ENCODE assay signal across 8 mouse cellular contexts in genomic region chr5:149185806-149186205, GRCm38 (mm10). TPM values are rescaled to one million over a fixed set of nuclear protein-coding genes. Genes with fewer than 3 reads are reported as not detected.
DNase-seq lines count a peak whose midpoint lies in the region; ATAC-seq and TF ChIP-seq lines count a peak whose summit lies in the region.

No protein-coding gene starts in this region.

- H3K27ac ChIP-seq in kidney, postnatal 0 days: peak overlapping the region; percentile 8; the same call in 1 of the 2 replicates
- H3K27ac ChIP-seq in embryonic facial prominence, embryonic 14.5 days (replicated peaks; ENCODE audit: low read depth, low read length): no peak overlapping the region
- no peak overlapping the region for H3K27ac ChIP-seq in intestine, embryonic 15.5 days
- H3K27ac ChIP-seq in midbrain, postnatal 0 days (ENCODE audit: low read depth, low read length): no peak overlapping the region

- no peaks in the 10 kb centered on the region for H3K9me3 ChIP-seq in kidney, postnatal 0 days (replicated peaks; ENCODE audit: low read length)
- H3K9me3 ChIP-seq in embryonic facial prominence, embryonic 14.5 days (ENCODE audit: control insufficient read depth, low read length): no peaks in the 10 kb centered on the region
- H3K9me3 ChIP-seq in intestine, embryonic 15.5 days: no peaks in the 10 kb centered on the region
- no peaks in the 10 kb centered on the region for H3K9me3 ChIP-seq in midbrain, postnatal 0 days (ENCODE audit: low read length)

- 55% methylated on average over 3 of the region's 3 CpGs for WGBS in kidney, postnatal 0 days
- 64% methylated on average over 3 of the region's 3 CpGs for WGBS in embryonic facial prominence, embryonic 14.5 days
- 69% methylated on average over 3 of the region's 3 CpGs for WGBS in intestine, embryonic 15.5 days
- WGBS in midbrain, postnatal 0 days: 66% methylated on average over 3 of the region's 3 CpGs

- TF ChIP-seq CTCF in kidney, postnatal 0 days (IDR thresholded peaks at IDR 0.05; ENCODE audit: low read depth): no peak
- no peak for TF ChIP-seq CTCF in midbrain, postnatal 0 days (IDR thresholded peaks at IDR 0.05)

- peaks cover 12% of the 10 kb centered on the region for H3K4me1 ChIP-seq in kidney, postnatal 0 days (replicated peaks; ENCODE audit: insufficient read depth, low read length)
- H3K4me1 ChIP-seq in embryonic facial prominence, embryonic 14.5 days (ENCODE audit: control insufficient read depth, insufficient read depth, low read length): peaks cover 14% of the 10 kb centered on the region
- peaks cover 3% of the 10 kb centered on the region; the same call in 1 of the 2 replicates for H3K4me1 ChIP-seq in intestine, embryonic 15.5 days (replicated peaks)
- peaks cover 8% of the 10 kb centered on the region for H3K4me1 ChIP-seq in midbrain, postnatal 0 days (ENCODE audit: insufficient read depth, low read length)

- no peaks in the 10 kb centered on the region for H3K27me3 ChIP-seq in kidney, postnatal 0 days (ENCODE audit: insufficient read depth, low read length)
- H3K27me3 ChIP-seq in embryonic facial prominence, embryonic 14.5 days (replicated peaks; ENCODE audit: control insufficient read depth, insufficient read depth, low read length): no peaks in the 10 kb centered on the region
- H3K27me3 ChIP-seq in intestine, embryonic 15.5 days (replicated peaks): no peaks in the 10 kb centered on the region
- no peaks in the 10 kb centered on the region for H3K27me3 ChIP-seq in midbrain, postnatal 0 days (ENCODE audit: insufficient read depth, low read length)

- peak overlapping the region; percentile 72 for H3K4me2 ChIP-seq in kidney, postnatal 0 days (ENCODE audit: low read length)
- peak overlapping the region; percentile 77 for H3K4me2 ChIP-seq in embryonic facial prominence, embryonic 14.5 days (ENCODE audit: low read depth, low read length)
- H3K4me2 ChIP-seq in intestine, embryonic 15.5 days (replicated peaks): peak overlapping the region; percentile 69
- H3K4me2 ChIP-seq in midbrain, postnatal 0 days (ENCODE audit: low read depth, low read length, poor library complexity, severe bottlenecking): peak overlapping the region; percentile 62

- H3K9ac ChIP-seq in kidney, postnatal 0 days (ENCODE audit: low read depth, low read length): peak overlapping the region; percentile 83; the same call in 1 of the 2 replicates
- H3K9ac ChIP-seq in embryonic facial prominence, embryonic 14.5 days (ENCODE audit: low read depth, low read length): peak overlapping the region; percentile 77
- no peak overlapping the region for H3K9ac ChIP-seq in intestine, embryonic 15.5 days
- 0 out of 2 replicates have a peak overlapping the region, but pooled peaks have one; percentile 56 for H3K9ac ChIP-seq in midbrain, postnatal 0 days (replicated peaks; ENCODE audit: low read length, poor library complexity, severe bottlenecking)

- no peak for DNase-seq in kidney, postnatal 0 days (ENCODE audit: low spot score)
- DNase-seq in kidney, postnatal 25 days: no peak
- no peak for DNase-seq in embryonic facial prominence, embryonic 14.5 days (ENCODE audit: low spot score)
- no peak for DNase-seq in midbrain, postnatal 0 days (ENCODE audit: low spot score)
- DNase-seq in right cerebral cortex, postnatal 25 days: no peak
- no peak for DNase-seq in left cerebral cortex, adult 18-20 months (ENCODE audit: low spot score in 2 of 2)
- DNase-seq in frontal cortex, postnatal 10 days (ENCODE audit: low spot score in 2 of 2): no peak

- ATAC-seq in kidney, postnatal 0 days (replicated peaks; ENCODE audit: low FRiP score, low read depth): no peak
- ATAC-seq in embryonic facial prominence, embryonic 14.5 days (ENCODE audit: low read depth): no peak
- no peak for ATAC-seq in intestine, embryonic 15.5 days
- no peak for ATAC-seq in midbrain, postnatal 0 days (ENCODE audit: low FRiP score)

- peak overlapping the region; percentile 82 for H3K4me3 ChIP-seq in kidney, postnatal 0 days (replicated peaks; ENCODE audit: low read depth, low read length)
- H3K4me3 ChIP-seq in embryonic facial prominence, embryonic 14.5 days (ENCODE audit: low read depth, low read length): peak overlapping the region; percentile 60
- peak overlapping the region; percentile 71 for H3K4me3 ChIP-seq in intestine, embryonic 15.5 days (replicated peaks)
- H3K4me3 ChIP-seq in midbrain, postnatal 0 days (ENCODE audit: low read depth, low read length): peak overlapping the region; percentile 48

- H3K36me3 ChIP-seq in kidney, postnatal 0 days (ENCODE audit: insufficient read depth, low read length): peaks cover 17% of the 10 kb centered on the region; the same call in 1 of the 2 replicates
- peaks cover 25% of the 10 kb centered on the region for H3K36me3 ChIP-seq in embryonic facial prominence, embryonic 14.5 days (ENCODE audit: control insufficient read depth, insufficient read depth, low read length)
- H3K36me3 ChIP-seq in intestine, embryonic 15.5 days: peaks cover 10% of the 10 kb centered on the region
- H3K36me3 ChIP-seq in midbrain, postnatal 0 days (ENCODE audit: insufficient read depth, low read length): peaks cover 9% of the 10 kb centered on the region

RNA-seq across cellular contexts. Expression of gene Hmgb1, which starts 1.5 kb away (rescaled TPM):
- 1,196 and 1,208 TPM in 2 replicates for polyA plus RNA-seq in kidney, postnatal 0 days (2015; fragmentation: Nextera tagmentation; extraction: Ambion mirVana)
- 1,171 and 1,256 TPM in 2 replicates for polyA plus RNA-seq in embryonic facial prominence, embryonic 14.5 days (2014; fragmentation: Nextera tagmentation; extraction: Ambion mirVana)
- polyA plus RNA-seq in intestine, embryonic 15.5 days (2015; fragmentation: Nextera tagmentation; extraction: Ambion mirVana): 1,042 and 1,306 TPM in 2 replicates
- total RNA-seq in midbrain, postnatal 0 days (2014; rRNA removed): 171 and 252 TPM in 2 replicates
- polyA plus RNA-seq in midbrain, postnatal 0 days (2015; fragmentation: Nextera tagmentation; extraction: Ambion mirVana): 603 and 756 TPM in 2 replicates
- 100 to 1,000 TPM; 128 to 136 TPM for total RNA-seq in left cerebral cortex, adult 18-20 months (2021)

RNA-seq across cellular contexts. Expression of gene Uspl1, which starts 1.7 kb away (rescaled TPM):
- 29.2 and 33.6 TPM in 2 replicates for polyA plus RNA-seq in kidney, postnatal 0 days (2015; fragmentation: Nextera tagmentation; extraction: Ambion mirVana)
- 41.5 and 45.6 TPM in 2 replicates for polyA plus RNA-seq in embryonic facial prominence, embryonic 14.5 days (2014; fragmentation: Nextera tagmentation; extraction: Ambion mirVana)
- polyA plus RNA-seq in intestine, embryonic 15.5 days (2015; fragmentation: Nextera tagmentation; extraction: Ambion mirVana): 33.7 and 37.1 TPM in 2 replicates
- 48.1 and 50.9 TPM in 2 replicates for total RNA-seq in midbrain, postnatal 0 days (2014; rRNA removed)
- 43.0 and 47.0 TPM in 2 replicates for polyA plus RNA-seq in midbrain, postnatal 0 days (2015; fragmentation: Nextera tagmentation; extraction: Ambion mirVana)
- 10 to 100 TPM; 42.5 to 42.6 TPM for total RNA-seq in left cerebral cortex, adult 18-20 months (2021)
